Mouse (Mus musculus) heart, adult 11 months (tissue): Measurements from ENCODE around the gene Fmo6.

Source experiments
- DNase-seq: peaks from one replicate; pipeline ENCODE4 v3.0.0; 2022

Fmo6 gene

DNA sequence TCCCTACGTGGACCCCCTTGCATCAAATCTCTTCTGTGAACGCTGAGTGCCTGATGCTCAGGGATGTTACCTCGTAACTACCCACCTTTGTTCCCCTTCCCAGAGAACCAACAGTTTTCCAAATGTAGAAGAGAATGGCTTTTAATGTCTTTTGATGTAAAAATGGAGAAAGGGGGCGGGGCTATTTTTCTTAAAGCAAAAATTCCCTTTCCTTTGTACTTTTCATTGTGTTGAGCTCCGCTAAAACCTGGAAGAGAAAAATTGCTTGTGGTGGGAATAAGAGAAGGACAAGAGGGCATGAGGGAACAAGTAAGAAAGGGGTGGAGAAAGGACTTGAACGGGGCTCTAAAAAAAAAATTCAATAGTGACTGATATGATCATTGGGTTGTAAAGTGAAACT lies at the start of gene Fmo6:
Fmo6 (minus strand) TSS at position 101 of the 400 bp plus-strand sequence.
- no peak for DNase-seq

DNA sequence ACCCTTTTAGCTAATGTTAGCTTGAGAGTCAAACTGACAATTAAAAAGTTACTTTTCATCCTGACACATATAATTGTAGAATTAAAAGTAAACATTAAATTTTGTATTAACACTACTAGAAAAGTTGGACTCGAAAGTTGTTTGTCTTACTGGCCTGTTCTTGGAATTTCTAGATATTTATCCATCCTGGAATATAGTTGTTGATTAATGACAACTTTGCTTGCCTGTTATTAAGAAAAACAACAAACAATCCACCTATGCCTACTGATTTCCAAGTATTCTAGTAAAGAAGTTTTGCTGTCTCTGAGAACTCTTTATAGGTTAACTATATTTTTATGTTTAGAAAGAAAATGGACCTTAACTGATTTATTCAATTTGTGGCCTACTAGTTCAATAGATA lies 49.5 kb upstream of the Fmo6 start:
- no peak for DNase-seq

DNA sequence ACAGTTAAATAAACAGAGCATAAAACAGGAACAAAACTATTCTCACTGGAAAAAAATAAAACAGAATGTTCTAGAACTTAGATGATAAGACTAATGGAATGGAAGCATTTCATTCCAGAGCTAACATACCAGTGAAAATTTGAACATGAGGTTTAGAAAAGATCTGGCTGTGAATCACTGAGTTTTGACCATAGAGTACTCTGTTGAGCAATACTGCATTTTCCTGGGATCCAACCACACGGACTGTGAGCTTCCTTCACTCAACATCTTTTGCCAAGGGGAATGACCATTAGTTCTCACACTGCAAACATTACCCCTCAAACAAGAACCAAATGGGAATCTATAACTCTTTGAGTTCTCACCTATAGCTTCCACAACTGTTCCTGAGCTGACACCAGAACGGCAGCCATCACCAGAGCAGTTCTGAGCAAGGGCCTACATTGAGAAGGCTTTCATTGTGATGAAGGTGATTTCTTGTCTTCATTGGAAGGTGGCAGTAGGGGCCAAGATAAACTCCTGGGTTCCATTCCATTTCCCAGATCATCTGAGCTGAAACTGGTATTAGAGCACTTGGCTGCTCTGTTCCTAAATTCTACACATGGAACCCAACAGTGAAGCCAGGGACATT lies 48.9 kb upstream of the Fmo6 start:
- peak; percentile 91 for DNase-seq

DNA sequence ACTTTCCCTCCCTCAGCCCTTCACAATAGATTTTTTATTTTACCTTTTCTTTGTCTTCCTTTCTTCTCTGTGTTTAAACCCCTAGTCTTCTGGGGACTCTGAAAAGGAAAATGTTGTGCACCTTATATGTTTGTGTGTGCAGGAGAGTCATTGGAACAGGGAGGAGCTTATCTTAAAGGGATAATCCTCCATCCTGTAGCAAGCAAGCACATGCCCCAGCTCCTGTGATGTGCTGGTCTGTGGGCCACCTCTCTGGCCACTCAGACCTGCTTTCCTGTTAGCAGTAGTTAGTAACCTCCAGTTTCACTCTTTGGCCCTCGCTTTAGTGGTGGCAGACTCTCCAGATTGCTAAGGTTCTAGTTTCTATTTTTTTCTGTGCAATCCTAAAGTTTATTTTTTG lies 47.1 kb upstream of the Fmo6 start, which contains the start of gene Fmo3:
Fmo3 (minus strand) TSS at position 101 of the 400 bp plus-strand sequence.
- no peak for DNase-seq

DNA sequence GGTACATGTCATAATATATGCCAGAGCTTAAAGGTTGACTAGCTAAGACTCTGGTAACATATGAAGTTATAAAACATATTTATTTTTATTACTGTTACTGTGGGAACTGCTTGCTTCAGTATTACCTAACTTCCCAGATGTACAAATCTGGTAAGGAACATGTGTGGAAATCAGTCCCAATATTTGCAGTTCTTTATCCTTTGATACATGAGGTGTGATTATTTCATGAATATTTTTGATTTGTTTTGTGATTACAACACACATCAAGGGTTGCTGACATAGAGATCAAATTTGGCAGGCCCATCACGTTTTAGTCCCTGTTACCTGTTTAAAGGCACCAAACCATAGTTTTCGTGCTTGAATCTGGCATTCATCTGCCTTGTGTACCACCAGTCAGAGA lies 26.2 kb upstream of the Fmo6 start:
- no peak for DNase-seq

DNA sequence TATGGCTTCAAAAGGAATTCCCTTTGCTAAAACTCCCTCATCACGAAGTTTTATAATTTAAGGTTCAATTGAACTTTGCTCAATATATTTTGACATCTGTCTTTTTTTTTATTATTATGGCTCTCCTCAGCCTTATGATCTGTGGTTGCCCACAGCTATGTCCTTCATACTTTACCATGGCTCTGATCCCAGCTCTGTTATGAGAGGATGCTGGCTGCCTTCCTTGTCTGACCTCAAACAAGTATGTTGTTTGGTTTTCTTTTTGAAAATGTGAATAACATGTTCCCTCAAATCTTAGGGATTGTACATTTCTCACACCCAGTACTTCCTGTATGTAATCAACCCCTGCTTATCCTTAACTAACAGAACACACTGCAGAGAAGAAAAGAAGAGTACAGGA lies 20.1 kb upstream of the Fmo6 start:
- DNase-seq = no peak

DNA sequence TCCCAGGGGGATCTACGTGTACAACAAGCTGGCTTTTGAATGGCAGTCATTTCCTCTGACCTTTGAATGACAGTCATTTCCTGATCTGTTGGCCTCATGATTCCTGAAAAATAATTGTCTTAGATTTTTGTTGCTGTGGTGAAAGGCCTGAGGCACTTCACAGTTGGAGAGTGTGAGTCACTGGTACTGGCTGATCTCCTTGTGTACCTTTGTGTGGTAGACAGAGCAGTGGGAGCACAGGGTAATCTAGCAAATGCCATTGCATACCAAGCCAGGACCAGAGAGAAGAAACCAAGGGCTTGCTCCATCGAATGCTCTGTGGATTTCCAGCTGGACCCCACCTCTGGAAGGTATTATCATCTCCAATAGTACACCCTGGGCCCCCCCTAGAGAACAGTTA lies 15.8 kb upstream of the Fmo6 start:
- peak; percentile 96 for DNase-seq

DNA sequence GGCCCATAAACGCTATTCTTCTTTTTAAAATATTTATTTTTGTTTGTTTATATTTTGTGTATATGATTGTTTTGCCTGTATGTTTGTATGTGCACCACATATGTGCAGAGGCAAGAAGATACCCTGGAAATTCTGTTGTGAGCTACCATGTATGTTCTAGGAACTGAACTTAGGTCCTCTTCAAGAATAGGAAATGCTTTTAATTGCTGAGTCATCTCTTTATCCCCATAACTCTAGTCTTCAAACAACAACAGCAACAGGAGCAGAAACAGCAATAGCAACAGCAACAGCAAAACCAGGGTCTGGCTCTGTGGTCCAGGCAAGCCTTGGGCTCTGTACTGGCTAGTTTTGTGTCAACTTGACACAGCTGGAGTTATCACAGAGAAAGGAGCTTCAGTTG lies 12.4 kb upstream of the Fmo6 start:
- no peak for DNase-seq

DNA sequence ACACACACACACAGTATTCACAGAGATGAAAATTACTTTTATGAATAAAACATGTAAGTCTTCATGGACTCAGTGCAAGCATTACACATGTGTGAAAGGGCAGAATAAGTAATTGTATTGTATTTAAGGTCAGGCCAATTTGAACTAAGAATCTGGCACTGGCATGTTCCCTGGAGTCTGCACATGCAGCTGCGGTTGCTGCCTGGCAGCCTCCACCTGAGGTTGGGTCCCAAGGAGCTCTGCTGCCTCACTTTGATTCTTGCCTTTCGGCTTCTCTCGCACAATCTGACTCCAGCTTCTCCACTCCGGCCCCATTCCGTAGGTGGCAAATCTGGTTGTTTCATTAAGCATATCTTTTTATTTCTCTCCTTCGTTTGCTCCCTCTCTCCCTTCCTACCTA lies 10.6 kb upstream of the Fmo6 start:
- peak; percentile 54 for DNase-seq

DNA sequence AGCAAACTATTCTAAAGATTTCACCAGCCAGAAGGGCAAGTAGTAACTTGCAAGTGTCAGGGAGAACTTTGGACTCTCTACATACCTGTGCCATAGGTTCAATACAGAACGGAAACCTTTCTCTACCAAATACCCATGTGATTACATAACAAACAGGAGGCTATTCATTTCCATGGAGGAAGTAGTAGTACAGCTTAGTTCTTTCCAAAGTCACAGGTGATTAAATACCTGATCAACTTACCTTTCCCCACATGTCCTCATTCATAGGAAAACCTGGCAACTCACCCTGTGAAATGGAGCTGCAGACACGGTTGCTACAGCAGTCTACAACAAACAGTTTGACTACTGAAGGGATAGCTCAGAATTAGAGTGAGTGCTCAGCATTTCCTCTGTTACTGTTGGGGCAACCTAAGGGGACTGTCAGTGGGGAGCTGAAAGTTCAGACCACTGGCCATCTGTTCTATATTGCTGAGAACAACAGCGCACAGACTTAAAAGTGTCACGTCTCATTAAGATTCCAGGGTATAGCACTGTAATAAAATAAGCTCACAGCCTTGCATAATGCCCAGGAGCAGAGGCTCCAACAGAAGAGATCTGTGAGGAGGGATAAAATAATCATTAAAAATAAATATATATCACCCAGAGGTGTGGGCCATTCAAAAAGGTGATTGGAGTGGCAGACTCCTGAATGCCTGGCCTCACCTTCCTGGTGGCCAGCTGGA lies 9.7 kb upstream of the Fmo6 start:
- peak; percentile 39 for DNase-seq

DNA sequence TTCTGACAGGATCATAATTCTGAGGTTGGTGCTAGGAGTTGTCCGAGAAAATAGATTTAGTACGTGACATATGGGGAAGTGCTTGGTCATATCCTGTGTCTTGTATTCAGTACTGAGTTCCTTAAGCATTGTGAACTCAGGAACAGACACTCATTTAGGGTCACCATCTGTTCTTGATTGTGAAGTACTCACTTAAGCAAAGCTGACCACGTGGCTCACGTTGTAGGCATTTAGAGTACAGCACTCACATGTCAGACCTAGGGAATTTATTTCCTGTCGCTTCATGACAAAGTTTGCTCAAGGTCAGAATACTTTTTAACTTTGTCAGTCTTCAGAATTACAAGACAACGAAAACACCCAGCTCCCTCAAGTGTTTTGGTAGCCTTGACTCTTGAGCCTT lies 6.4 kb upstream of the Fmo6 start:
- DNase-seq = peak; percentile 54

DNA sequence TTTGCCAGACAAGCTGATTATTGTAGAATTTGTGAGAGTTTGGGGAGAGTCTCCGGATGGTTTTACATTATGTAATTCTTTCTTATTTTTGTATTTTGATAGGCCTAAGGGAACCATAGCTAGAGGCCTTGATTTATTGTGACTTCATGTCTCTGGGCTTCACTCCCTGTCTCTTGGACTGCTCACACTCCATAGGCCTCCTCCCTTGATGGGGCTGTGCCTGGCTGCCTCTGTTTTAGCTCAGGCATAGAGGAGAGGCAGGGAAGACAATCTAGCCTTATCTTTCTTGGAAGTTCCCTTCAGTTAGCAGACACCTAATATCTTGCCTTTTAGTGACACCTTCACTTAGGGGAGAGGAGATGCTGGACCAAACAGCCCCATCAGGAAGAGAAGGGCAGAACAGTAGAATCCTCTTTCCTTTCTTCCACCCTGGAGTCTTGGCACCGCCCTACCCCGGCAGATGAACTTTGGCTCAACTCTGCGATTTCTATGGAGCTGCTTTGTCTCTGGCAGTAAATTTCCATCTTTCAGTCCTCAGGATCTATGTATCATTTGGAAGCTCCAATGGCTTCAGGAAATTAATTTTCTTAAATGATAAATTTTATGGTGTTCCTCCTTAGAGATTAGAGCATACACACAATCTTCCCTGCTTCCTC lies 1.5 kb upstream of the Fmo6 start:
- DNase-seq = peak; percentile 97

DNA sequence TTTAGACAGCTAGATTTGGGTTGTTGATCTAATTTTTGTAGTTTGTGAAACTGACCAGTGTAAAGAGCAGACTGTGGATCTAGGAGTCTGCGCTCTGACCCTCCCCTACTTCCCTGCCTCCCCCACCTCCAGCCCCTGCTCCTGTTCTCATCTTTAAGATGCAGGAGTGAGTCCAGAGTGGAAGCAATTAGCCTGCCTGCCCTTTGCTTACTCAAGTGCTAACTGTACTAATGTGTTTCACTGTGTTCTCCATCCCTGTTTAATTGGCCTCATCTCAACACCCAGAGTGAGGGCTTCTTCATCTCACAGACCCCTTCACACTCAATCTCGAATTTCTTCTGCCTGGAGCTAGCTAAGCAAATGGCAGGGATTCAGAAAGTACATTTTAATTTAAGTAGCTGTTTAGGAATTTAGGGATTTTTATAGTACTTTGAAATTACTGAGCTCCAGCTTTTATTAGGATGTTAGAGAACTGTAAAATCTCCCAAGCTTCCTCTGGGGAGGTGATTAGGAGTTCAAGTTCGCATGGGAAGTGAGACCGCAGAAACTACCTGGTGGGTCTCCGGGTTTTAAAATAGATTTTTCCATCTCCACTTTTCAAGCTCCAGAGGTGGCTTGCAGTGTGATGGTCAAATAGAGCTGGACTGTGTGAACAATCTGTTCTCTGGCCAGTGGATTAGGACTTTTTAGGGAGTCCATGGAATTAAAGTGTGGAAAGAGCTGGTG lies 818 bp upstream of the Fmo6 start:
- peak; percentile 85 for DNase-seq

DNA sequence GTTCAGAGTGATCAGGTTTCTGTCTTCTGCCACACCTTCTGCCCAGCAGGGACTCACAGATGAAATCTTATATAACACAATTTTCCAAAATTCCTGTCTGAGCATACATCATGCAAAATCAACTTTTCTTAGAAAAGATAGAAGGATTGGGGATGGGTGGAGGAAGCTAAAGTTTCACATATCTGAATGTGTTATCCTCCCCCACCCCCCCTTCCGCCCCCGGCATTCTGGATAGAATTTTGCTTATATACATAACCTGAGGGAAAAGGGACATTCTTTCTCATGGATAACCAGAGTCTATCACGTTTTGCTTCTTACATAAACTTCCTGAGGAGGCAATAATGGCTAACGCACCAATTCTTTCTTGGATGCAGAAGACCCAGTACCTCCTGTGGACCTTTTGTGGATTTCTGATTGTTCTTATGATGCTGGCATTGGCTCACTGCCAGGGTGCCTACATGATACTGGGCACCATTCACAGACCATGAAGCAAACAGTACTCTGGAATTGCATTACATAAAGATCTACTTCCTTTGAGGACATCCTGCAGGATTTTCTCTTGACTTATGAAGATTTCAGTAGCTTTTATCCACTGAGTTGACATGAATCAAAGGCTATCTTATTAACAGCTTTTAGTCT lies 2.8 kb downstream of the Fmo6 start:
- peak; percentile 81 for DNase-seq

DNA sequence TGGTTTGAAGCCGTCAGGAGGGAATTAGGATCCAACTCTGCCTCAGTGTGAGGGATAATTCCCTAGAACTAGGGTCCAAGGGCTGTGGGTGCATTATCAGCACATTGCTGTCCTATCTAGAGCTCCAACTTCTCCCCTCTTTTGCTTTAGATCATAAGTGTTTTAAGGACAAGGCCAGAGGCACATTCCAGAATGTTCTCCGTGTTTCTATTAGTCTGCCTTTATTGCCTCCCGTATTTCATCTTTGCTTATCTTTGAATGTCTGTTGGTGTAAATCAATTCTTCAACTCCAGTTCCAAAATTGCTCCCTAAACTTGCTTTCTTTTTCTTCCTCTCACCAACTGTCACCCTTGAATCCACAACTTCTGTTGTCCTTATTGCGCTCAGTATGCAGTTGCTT lies 4.9 kb downstream of the Fmo6 start:
- DNase-seq = peak; percentile 44

DNA sequence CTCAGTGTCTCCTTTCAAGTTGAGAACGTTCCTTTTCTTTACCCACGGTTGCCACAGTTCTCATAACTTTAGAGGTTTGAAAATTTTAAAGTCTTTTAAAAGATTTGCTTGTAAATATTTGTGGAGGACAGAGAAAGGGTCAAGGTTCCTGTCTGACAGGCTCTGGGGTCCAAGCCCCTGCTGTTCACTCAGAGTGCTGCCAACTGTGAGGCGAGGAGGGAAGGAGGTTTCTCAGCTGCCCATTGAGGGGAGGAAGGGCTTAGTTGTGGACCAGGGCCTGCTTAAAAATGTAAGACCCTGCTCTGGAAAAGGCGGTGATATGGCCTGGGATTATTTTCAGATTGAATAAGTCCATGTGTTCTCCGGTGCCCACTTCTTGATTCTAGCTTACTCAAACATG lies 5.4 kb downstream of the Fmo6 start:
- DNase-seq = peak; percentile 90

DNA sequence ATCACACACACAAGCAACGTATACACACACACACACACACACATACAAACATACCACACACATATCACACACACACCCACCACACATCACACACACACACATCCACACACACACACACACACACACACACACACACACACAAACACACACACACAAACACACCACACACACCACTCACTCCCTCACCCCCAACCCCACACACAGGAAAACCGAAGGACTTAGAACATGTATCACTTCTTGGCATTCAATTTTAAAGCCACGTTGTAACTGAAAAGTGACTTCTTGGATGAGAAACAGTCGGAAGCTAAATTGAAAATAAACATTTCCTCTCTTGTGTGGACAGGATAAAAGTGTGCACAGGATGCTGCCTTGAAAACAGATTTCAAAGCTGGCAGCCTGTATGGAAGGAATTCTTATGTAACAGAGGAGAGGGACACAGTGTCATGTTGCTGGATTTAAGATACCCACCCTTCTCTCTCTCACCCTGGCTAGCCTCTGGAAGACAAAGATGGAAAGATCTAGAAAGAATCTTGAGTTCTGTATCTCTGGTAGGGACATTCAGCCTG lies 5.9 kb downstream of the Fmo6 start:
- DNase-seq = peak; percentile 98

DNA sequence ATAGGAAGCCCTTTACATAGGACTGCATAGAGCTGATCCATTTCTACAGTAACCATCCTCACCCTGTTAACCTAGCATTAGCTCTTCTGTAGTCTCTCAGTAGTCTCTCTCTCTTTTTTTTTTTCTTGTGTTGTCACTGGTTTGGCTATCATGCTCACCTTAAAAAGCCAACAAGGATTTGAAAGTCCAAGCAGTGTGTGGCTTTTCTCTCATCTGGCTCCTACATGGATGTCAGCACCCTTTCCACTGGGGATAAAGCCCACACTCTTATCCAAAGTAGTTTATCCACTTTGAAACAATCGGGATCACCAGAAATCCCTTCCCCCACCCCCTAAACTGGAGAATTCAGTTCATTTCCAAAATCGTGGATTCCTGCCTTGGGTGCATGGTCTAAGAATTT lies 6.7 kb downstream of the Fmo6 start:
- peak; percentile 92 for DNase-seq

DNA sequence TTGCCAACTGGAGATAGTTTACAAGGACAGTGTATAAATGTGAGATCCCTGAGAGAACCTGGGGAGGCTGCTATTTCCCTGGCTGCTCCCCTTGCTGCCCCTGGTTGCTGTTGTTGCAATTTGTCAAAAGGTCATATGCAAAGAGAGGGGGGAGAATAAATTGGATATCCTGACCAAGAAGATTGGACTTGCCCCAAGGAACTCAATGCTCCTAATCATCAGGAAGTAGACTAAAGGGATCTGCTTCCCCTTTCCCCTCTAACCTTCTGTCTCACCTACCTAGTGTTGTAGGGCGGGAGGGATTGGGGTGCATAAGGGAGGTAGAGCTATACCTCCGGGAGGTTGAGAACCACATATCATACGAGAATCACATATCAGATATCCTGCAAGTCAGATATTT lies 8.2 kb downstream of the Fmo6 start:
- peak; percentile 92 for DNase-seq

DNA sequence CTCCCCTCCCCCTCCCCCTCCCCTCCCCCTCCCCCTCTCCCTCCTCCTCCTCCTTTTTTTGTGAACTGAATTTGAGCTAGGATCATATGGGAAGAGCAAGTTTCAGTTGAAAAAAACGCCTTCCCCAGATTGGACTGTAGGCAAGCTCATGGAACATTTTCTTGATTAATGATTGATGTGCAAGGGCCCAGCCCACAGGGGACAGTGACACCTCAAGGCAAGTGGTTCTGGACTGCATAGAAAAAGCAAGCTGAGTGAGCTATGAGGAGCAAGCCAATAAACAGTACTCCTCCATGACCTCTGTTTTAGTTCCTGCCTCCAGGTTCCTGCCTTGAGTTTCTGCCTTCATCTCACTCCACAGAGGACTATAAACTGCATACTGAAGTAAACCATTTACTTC lies 12.2 kb downstream of the Fmo6 start:
- no peak for DNase-seq

DNA sequence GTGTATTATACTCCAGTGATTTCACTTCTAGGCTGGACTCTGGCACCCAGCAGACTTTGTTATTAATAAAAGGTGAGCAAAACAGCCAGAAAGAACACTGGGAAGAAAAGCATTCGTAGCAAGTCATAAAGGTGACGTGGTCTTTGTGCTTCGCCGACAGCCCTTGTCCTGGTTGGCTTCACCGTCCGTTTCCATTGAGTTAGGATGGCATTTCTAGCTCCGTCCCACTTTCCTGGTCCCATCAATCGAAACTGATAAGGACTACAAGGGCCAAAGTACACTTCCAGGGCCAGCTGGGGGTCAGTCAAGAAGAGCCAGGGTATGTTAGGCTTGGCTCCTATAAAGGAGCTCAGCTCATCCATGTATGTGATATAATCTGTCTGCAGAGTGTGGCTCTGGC lies 20.7 kb downstream of the Fmo6 start:
- DNase-seq = peak; percentile 74

DNA sequence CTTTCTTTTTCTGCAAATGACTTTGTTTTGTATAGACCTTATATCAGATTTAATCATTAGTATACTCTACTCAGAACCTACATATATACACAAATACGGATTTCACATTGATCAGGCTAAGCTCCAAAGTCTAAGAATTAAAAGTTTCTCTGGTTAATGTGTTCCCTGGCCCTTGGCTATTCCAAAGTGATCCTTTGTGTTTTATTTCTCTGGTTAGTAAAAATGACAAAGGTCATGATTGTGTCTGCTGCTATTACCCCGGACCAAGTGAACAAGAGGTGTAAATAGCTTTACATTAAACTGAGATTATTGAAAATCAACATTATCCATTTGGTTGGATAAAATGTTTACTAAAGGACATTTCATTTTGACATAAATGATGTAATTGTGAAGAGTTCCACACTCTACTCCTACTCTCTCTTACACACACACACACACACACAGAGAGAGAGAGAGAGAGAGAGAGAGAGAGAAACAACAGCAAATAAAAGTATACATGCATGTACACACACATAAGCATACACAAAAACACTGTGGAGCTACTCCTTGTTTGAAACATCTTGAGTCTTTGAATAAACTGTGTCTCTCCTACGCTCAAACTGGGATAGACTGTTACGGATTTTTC lies 22.3 kb downstream of the Fmo6 start:
- DNase-seq = no peak
